Mouse (Mus musculus) limb, embryonic 10.5 days (tissue): ENCODE data around the gene Irf2bp2. TPM values are rescaled to one million over a fixed set of nuclear protein-coding genes. Genes with fewer than 3 reads are reported as not detected.

Experiments used
- DNase-seq: peaks from one replicate; pipeline ENCODE4 v3.0.0-alpha.2; 2017; ENCODE audit warnings: low spot score
- H3K27ac ChIP-seq: fragments of 300-500 bp; sonication (generic); 2 replicates; pipeline ENCODE4 v1.5.1; 2016; ENCODE audit warnings: mild to moderate bottlenecking
- H3K27me3 ChIP-seq: fragments of 300-500 bp; sonication (generic); 2 replicates; pipeline ENCODE4 v1.6.1; 2016; ENCODE audit warnings: low read depth, mild to moderate bottlenecking; ENCODE audit not compliant: poor library complexity, severe bottlenecking
- H3K36me3 ChIP-seq: fragments of 300-500 bp; sonication (generic); 2 replicates; pipeline ENCODE4 v1.6.1; 2016; ENCODE audit warnings: mild to moderate bottlenecking, moderate library complexity
- H3K4me1 ChIP-seq: fragments of 300-500 bp; sonication (generic); 2 replicates; pipeline ENCODE4 v1.6.1; 2016
- H3K4me3 ChIP-seq: fragments of 300-500 bp; sonication (generic); 2 replicates; pipeline ENCODE4 v1.5.1; 2016; ENCODE audit warnings: mild to moderate bottlenecking, moderate library complexity
- H3K9me3 ChIP-seq: fragments of 300-500 bp; sonication (generic); replicated peaks from 2 replicates; pipeline ENCODE4 v1.6.1; 2016; ENCODE audit warnings: mild to moderate bottlenecking
- WGBS: fragments of 180-500 bp; shearing (Covaris S2); methylation state at CpG from one replicate; pipeline ENCODE4 v1.1.7; 2016; 5-methylcytosine and 5-hydroxymethylcytosine counted together
- polyA plus RNA-seq: library from polyadenylated mRNA; unstranded; fragments of >200 nt; fragmentation: Nextera tagmentation; extraction: Ambion mirVana; gene quantifications from 2 replicates; pipeline ENCODE4 v1.2.1, GENCODE M21; 2016

Gene Irf2bp2
- polyA plus RNA-seq, 1 experiment from 2014 or later: 4.5 TPM

GRCm38 (mm10) chr8:126589507-126590023 lies 4.2 kb downstream of the Irf2bp2 start:
- no peak for DNase-seq
- Histone ChIP-seq H3K27ac (no peak overlapping the region), H3K36me3 (peaks cover 38% of the 10 kb centered on the region), H3K4me3 (peak overlapping the region; percentile 100), H3K27me3 (no peaks in the 10 kb centered on the region), H3K4me1 (peaks cover 80% of the 10 kb centered on the region), H3K9me3 (no peaks in the 10 kb centered on the region)
- 40% methylated on average over 1 of the region's 1 CpGs for WGBS

- DNase-seq: no peak
- peaks cover 81% of the 10 kb centered on the region for H3K4me1 ChIP-seq
- 33% methylated on average over 11 of the region's 11 CpGs for WGBS
- no peaks in the 10 kb centered on the region for H3K27me3 ChIP-seq
- no peaks in the 10 kb centered on the region for H3K9me3 ChIP-seq
- peaks cover 38% of the 10 kb centered on the region for H3K36me3 ChIP-seq
- H3K4me3 ChIP-seq: peak overlapping the region; percentile 100
- no peak overlapping the region for H3K27ac ChIP-seq
Measured at GRCm38 (mm10) chr8:126588636-126589506, 4.9 kb downstream of the Irf2bp2 start.

- Histone ChIP-seq H3K27me3 (no peaks in the 10 kb centered on the region), H3K27ac (no peak overlapping the region), H3K9me3 (no peaks in the 10 kb centered on the region), H3K36me3 (peaks cover 38% of the 10 kb centered on the region), H3K4me1 (peaks cover 89% of the 10 kb centered on the region), H3K4me3 (peak overlapping the region; percentile 100; the same call in 1 of the 2 replicates)
- no peak for DNase-seq
- 66% methylated on average over 10 of the region's 10 CpGs for WGBS
Measured at GRCm38 (mm10) chr8:126587836-126588503, 5.8 kb downstream of the Irf2bp2 start.

- no peak overlapping the region for H3K4me3 ChIP-seq
- H3K4me1 ChIP-seq: peaks cover 84% of the 10 kb centered on the region
- H3K27me3 ChIP-seq: no peaks in the 10 kb centered on the region
- peaks cover 34% of the 10 kb centered on the region for H3K36me3 ChIP-seq
- no peak for DNase-seq
- WGBS: 82% methylated on average over 10 of the region's 10 CpGs
- H3K27ac ChIP-seq: no peak overlapping the region
- no peaks in the 10 kb centered on the region for H3K9me3 ChIP-seq
Measured at GRCm38 (mm10) chr8:126586599-126587577, 6.9 kb downstream of the Irf2bp2 start.

- H3K9me3 ChIP-seq: no peaks in the 10 kb centered on the region
- H3K4me1 ChIP-seq: peaks cover 76% of the 10 kb centered on the region
- WGBS: 80% methylated on average over 2 of the region's 2 CpGs
- H3K27me3 ChIP-seq: no peaks in the 10 kb centered on the region
- no peak overlapping the region; the same call in 1 of the 2 replicates for H3K27ac ChIP-seq
- no peak overlapping the region for H3K4me3 ChIP-seq
- no peak for DNase-seq
- peaks cover 29% of the 10 kb centered on the region for H3K36me3 ChIP-seq
Measured at GRCm38 (mm10) chr8:126586101-126586500, 7.7 kb downstream of the Irf2bp2 start.

- Histone ChIP-seq H3K4me3 (peak overlapping the region; percentile 69; the same call in 1 of the 2 replicates), H3K36me3 (peaks cover 27% of the 10 kb centered on the region), H3K27me3 (no peaks in the 10 kb centered on the region), H3K4me1 (peaks cover 75% of the 10 kb centered on the region), H3K27ac (peak overlapping the region; percentile 99), H3K9me3 (no peaks in the 10 kb centered on the region)
- no peak for DNase-seq
- WGBS: 77% methylated on average over 9 of the region's 9 CpGs
Measured at GRCm38 (mm10) chr8:126585561-126586031, 8.2 kb downstream of the Irf2bp2 start.

- Histone ChIP-seq H3K36me3 (peaks cover 20% of the 10 kb centered on the region), H3K4me3 (peak overlapping the region; percentile 69), H3K4me1 (peaks cover 67% of the 10 kb centered on the region), H3K9me3 (no peaks in the 10 kb centered on the region), H3K27me3 (no peaks in the 10 kb centered on the region), H3K27ac (peak overlapping the region; percentile 99)
- DNase-seq: peak; percentile 38
- 8% methylated on average over 5 of the region's 5 CpGs for WGBS
Measured at GRCm38 (mm10) chr8:126584844-126585231, 8.9 kb downstream of the Irf2bp2 start.

GRCm38 (mm10) chr8:126583971-126584843 lies 9.6 kb downstream of the Irf2bp2 start:
- H3K27me3 ChIP-seq: no peaks in the 10 kb centered on the region
- H3K4me1 ChIP-seq: peaks cover 61% of the 10 kb centered on the region
- peak overlapping the region; percentile 69 for H3K4me3 ChIP-seq
- H3K36me3 ChIP-seq: peaks cover 18% of the 10 kb centered on the region
- peak; percentile 87 for DNase-seq
- H3K27ac ChIP-seq: peak overlapping the region; percentile 99
- WGBS: under 1% methylated on average over 68 of the region's 68 CpGs
- no peaks in the 10 kb centered on the region for H3K9me3 ChIP-seq

- 8% methylated on average over 13 of the region's 13 CpGs for WGBS
- H3K36me3 ChIP-seq: peaks cover 12% of the 10 kb centered on the region
- no peaks in the 10 kb centered on the region for H3K27me3 ChIP-seq
- peak overlapping the region; percentile 99 for H3K27ac ChIP-seq
- H3K4me3 ChIP-seq: peak overlapping the region; percentile 69
- no peaks in the 10 kb centered on the region for H3K9me3 ChIP-seq
- peaks cover 54% of the 10 kb centered on the region for H3K4me1 ChIP-seq
- no peak for DNase-seq
Measured at GRCm38 (mm10) chr8:126583534-126583933, 10.3 kb downstream of the Irf2bp2 start.

- Histone ChIP-seq H3K4me3 (no peak overlapping the region), H3K27me3 (no peaks in the 10 kb centered on the region), H3K27ac (peak overlapping the region; percentile 99), H3K4me1 (peaks cover 49% of the 10 kb centered on the region), H3K36me3 (peaks cover 12% of the 10 kb centered on the region), H3K9me3 (no peaks in the 10 kb centered on the region)
- WGBS: 45% methylated on average over 2 of the region's 2 CpGs
- DNase-seq: no peak
Measured at GRCm38 (mm10) chr8:126583018-126583417, 10.8 kb downstream of the Irf2bp2 start.

GRCm38 (mm10) chr8:126582509-126582908 lies 11.3 kb downstream of the Irf2bp2 start:
- H3K4me1 ChIP-seq: peaks cover 44% of the 10 kb centered on the region
- H3K9me3 ChIP-seq: no peaks in the 10 kb centered on the region
- peak overlapping the region; percentile 99; the same call in 1 of the 2 replicates for H3K27ac ChIP-seq
- peaks cover 7% of the 10 kb centered on the region for H3K36me3 ChIP-seq
- DNase-seq: peak; percentile 64
- H3K4me3 ChIP-seq: no peak overlapping the region
- H3K27me3 ChIP-seq: no peaks in the 10 kb centered on the region
- WGBS: 45% methylated on average over 6 of the region's 6 CpGs
